Mouse (Mus musculus): Measurements from ENCODE around the gene Cpsf3.

DNA sequence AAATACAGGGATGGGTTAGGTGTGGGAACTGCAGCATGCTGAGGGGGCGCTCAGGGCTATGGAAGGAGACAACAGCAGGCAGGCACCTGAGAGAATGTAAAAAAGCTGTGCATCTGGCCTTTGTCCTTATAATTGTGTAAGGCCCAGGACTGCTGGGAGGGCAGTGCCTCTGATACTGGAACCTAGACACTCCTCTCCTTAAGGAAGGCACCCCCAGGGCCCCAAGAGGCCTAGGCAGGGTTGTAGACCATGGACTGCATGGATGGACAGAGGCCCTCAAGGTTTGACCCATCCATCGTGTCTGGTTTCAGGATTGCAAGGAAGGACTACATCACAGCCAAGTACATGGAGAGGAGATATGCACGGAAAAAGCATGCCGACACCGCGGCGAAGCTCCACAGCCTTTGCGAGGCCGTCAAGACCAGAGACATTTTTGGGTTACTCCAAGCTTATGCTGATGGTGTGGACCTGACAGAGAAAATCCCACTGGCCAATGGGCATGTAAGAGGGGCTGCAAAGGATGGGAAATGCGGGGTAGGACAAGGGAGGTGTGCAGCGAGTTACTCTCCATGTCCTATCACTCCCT, 40.7 kb upstream of the Cpsf3 start:
- TF ChIP-seq HCFC1 (IDR thresholded peaks at IDR 0.05; ENCODE audit: borderline replicate concordance, insufficient read depth, low read length) (no peak), ZNF384 (IDR thresholded peaks at IDR 0.05; ENCODE audit: low read depth, low read length) (no peak), CHD2 (IDR thresholded peaks at IDR 0.05; ENCODE audit: low read depth, low read length) (no peak)
